Mouse (Mus musculus) testis, adult 2 months (tissue): ENCODE data around the gene Arl4a. TPM values are rescaled to one million over a fixed set of nuclear protein-coding genes. Genes with fewer than 3 reads are reported as not detected.

Experiments used
- H3K27ac ChIP-seq: fragments of 200-500 bp; 2 replicates; pipeline ENCODE4 v1.5.1; 2012; ENCODE audit warnings: low read depth, low read length; ENCODE audit not compliant: control insufficient read depth, insufficient read depth
- H3K27me3 ChIP-seq: fragments of 200-500 bp; 2 replicates; pipeline ENCODE4 v1.6.1; 2012; ENCODE audit warnings: mild to moderate bottlenecking, low read length, moderate library complexity; ENCODE audit not compliant: control insufficient read depth, insufficient read depth
- H3K36me3 ChIP-seq: fragments of 200-500 bp; 2 replicates; pipeline ENCODE4 v1.6.1; 2012; ENCODE audit warnings: mild to moderate bottlenecking, low read length; ENCODE audit not compliant: control insufficient read depth, insufficient read depth
- H3K4me1 ChIP-seq: fragments of 200-500 bp; 2 replicates; pipeline ENCODE4 v1.6.1; 2012; ENCODE audit warnings: low read length; ENCODE audit not compliant: control insufficient read depth, insufficient read depth
- H3K4me3 ChIP-seq: fragments of 200-500 bp; 2 replicates; pipeline ENCODE4 v1.5.1; 2012; ENCODE audit warnings: low read depth, mild to moderate bottlenecking, low read length, moderate library complexity, mixed read lengths; ENCODE audit not compliant: control insufficient read depth
- CTCF ChIP-seq: fragments of 200-500 bp; IDR thresholded peaks from 2 replicates; pipeline ENCODE4 v1.5.1; 2012; ENCODE audit warnings: low read depth, mild to moderate bottlenecking, inconsistent platforms, low read length, moderate library complexity; ENCODE audit not compliant: control insufficient read depth, insufficient read depth, insufficient replicate concordance
- POLR2A ChIP-seq: fragments of 200-500 bp; IDR thresholded peaks from 2 replicates; pipeline ENCODE4 v1.6.1; 2012; ENCODE audit warnings: low read depth, mild to moderate bottlenecking, inconsistent platforms, low read length, moderate library complexity; ENCODE audit not compliant: control insufficient read depth
- polyA plus RNA-seq: library from polyadenylated mRNA; depleted of rRNA; stranded (reverse); fragments of >200 nt; gene quantifications from 2 replicates; pipeline ENCODE4 v1.2.3, GENCODE M21; 2012; rRNA removed

The Arl4a gene
- polyA plus RNA-seq, 1 experiment: 255 TPM

DNA sequence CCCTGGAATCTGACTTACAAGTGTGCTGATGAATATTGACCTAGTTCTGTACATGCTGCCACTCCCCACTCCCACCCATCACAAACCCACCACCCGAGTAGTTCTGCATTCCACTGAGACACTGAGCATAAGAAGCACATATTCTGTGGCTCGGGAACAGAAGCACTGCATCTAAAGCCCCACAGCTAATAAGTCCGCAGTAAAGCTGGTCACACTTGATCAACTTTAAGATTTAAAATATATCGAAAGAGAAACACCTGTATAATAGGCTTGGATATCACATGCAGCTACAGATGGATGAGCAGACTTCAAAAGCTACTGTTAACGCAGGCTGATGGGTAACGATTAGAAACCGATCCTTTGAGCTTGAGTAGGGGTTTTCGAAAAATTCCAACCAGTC lies 78.7 kb downstream of the Arl4a start:
- H3K27me3 ChIP-seq: no peaks in the 10 kb centered on the region
- no peak overlapping the region for H3K4me3 ChIP-seq
- H3K36me3 ChIP-seq: no peaks in the 10 kb centered on the region
- no peak for TF ChIP-seq CTCF
- H3K27ac ChIP-seq: no peak overlapping the region
- H3K4me1 ChIP-seq: no peaks in the 10 kb centered on the region

DNA sequence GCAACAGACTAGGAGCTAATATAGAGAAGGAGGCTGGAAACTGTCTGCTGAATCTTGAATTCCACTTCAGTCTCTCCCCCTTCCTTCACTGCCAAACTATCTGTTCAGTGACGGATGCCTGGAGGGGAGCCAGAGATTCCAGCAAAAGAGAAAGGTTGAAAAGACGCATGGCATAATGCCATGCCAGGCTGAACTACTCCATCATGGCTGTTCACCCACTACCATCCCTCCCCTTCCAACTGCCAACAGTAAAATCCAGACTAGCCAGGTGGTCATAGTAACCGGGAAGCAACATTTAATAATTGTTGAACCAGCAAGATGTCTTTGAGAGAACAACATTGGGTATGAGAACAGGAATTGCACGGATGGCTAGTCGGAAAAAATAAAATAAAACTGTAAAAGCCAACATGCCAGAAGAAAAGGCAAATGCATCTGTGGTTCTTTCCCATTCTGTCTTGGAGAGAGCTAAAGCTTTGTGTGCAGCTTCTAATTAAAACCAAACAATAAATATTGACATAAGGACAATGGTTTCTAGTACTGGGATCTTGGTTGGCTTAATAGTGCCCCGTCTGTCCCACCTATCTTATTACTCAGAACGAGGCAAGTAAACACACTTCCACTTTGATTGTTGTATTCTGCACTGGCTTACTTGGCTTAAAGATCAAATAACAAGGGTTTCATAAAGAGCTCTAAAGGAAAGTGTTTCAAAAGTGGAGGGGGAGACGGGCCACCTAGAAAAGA lies 79.7 kb downstream of the Arl4a start:
- H3K4me3 ChIP-seq: no peak overlapping the region
- H3K27ac ChIP-seq: no peak overlapping the region
- H3K36me3 ChIP-seq: no peaks in the 10 kb centered on the region
- TF ChIP-seq CTCF (no peak), POLR2A (no peak)
- no peaks in the 10 kb centered on the region for H3K27me3 ChIP-seq
- H3K4me1 ChIP-seq: no peaks in the 10 kb centered on the region

DNA sequence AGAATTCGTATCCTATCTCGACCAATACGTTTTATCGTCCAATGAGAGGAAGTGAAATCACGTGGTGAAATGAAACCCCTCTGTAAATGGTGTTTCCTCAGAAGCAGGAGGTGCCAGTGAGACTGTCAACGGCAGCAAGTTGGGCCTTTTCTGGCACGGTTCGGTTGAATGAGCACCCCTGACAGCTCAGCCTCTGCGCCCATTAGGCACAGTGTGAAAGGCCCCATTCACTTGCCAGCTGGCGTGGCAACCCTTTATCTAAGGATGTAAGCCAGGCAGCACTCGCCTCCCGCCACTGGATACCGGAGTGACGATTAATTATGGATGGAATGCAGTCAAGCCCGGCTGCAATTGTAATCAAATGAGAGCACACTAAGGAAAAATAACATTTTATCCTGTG lies 81.4 kb downstream of the Arl4a start:
- no peaks in the 10 kb centered on the region for H3K36me3 ChIP-seq
- H3K4me3 ChIP-seq: no peak overlapping the region
- no peak overlapping the region for H3K27ac ChIP-seq
- H3K27me3 ChIP-seq: no peaks in the 10 kb centered on the region
- H3K4me1 ChIP-seq: no peaks in the 10 kb centered on the region
- TF ChIP-seq CTCF (no peak), POLR2A (no peak)

Other genes starting within 250 kb of the Arl4a start
- 0.14 and 0.58 TPM in 2 replicates for gene Scin, start 96.2 kb upstream of the Arl4a start, polyA plus RNA-seq
- not detected in 2 replicates for gene Lsmem1, start 161.5 kb upstream of the Arl4a start, polyA plus RNA-seq
- 7.7 and 11.3 TPM in 2 replicates for gene Ifrd1, start 210.5 kb upstream of the Arl4a start, polyA plus RNA-seq